Mouse (Mus musculus): Measurements from ENCODE around the gene Ipo4.

DNA sequence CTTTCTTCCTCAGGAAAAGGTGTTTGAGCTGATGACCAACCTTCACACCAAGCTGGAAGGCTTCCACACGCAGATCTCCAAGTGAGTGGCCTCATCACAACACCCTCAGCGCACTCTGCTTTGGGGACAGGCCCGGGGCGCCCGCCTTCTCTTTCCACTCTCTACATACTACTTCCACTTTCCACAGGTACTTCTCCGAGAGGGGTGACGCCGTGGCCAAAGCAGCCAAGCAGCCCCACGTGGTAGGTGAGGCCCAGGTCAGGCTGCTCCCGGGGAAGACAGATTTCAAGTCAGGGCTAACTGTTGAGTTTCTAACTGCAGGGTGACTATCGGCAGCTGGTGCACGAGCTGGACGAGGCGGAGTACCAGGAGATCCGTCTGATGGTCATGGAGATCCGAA, 55.0 kb downstream of the Ipo4 start:
- TF ChIP-seq CTCF (IDR thresholded peaks at IDR 0.05; ENCODE audit: borderline replicate concordance, extremely low read depth, insufficient read depth, insufficient read length) = no peak
- TF ChIP-seq POLR2A (IDR thresholded peaks at IDR 0.05; ENCODE audit: borderline replicate concordance, extremely low read depth, insufficient read depth, insufficient read length, poor library complexity, severe bottlenecking) = no peak
